Mouse (Mus musculus) cortical plate, adult 2 months (tissue): ENCODE results near the gene Dcxr. TPM values are rescaled to one million over a fixed set of nuclear protein-coding genes. Genes with fewer than 3 reads are reported as not detected.

Experiments
- H3K27ac ChIP-seq: fragments of 200-500 bp; 2 replicates; pipeline ENCODE4 v1.5.1; 2012; ENCODE audit warnings: low read length, control low read depth, inconsistent platforms; ENCODE audit not compliant: insufficient read depth
- H3K4me1 ChIP-seq: fragments of 200-500 bp; 2 replicates; pipeline ENCODE4 v1.6.1; 2011; ENCODE audit warnings: low read length; ENCODE audit not compliant: control insufficient read depth, insufficient read depth
- H3K4me3 ChIP-seq: fragments of 200-500 bp; 2 replicates; pipeline ENCODE4 v1.5.1; 2011; ENCODE audit warnings: mild to moderate bottlenecking, low read length, control low read depth; ENCODE audit not compliant: insufficient read depth
- CTCF ChIP-seq: fragments of 200-500 bp; IDR thresholded peaks from 2 replicates; pipeline ENCODE4 v1.5.1; 2011; ENCODE audit warnings: mild to moderate bottlenecking, control low read depth, low read length; ENCODE audit not compliant: insufficient read depth; ENCODE audit errors: extremely low read depth
- POLR2A ChIP-seq: fragments of 200-500 bp; IDR thresholded peaks from 2 replicates; pipeline ENCODE4 v1.6.1; 2011; ENCODE audit warnings: mild to moderate bottlenecking, low read length, control low read depth; ENCODE audit not compliant: insufficient read depth; ENCODE audit errors: extremely low read depth
- polyA plus RNA-seq: library from polyadenylated mRNA; depleted of rRNA; stranded (reverse); fragments of >200 nt; gene quantifications from 2 replicates; pipeline ENCODE4 v1.2.3, GENCODE M21; 2012

Dcxr gene
- polyA plus RNA-seq, 1 experiment, result 20.5 TPM

DNA sequence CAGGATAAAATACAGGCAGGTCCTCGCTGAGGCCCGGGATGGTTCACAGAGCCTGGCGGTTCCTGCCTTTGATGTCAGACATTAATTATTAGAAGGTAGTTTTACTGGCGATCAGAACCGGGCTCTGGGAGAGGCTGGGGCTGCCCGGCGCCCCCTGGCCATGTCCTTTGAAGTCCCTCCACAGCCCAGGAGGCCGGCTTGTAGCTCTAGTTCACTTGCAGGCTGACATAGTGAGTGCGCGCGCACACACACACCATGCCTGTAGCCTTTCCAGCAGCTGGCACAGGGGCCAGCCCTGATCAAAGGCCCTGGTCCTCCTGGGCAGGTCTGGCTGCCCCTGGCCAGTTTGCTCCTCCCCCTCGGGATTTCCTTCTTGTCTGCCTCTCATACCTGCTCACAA lies 31.4 kb downstream of the Dcxr start:
- Histone ChIP-seq H3K4me3 (no peak overlapping the region), H3K4me1 (no peaks in the 10 kb centered on the region), H3K27ac (peak overlapping the region; percentile 52; the same call in 1 of the 2 replicates)
- TF ChIP-seq POLR2A (no peak), CTCF (no peak)

GRCm38 (mm10) chr11:120695184-120695583 lies 31.9 kb downstream of the Dcxr start:
- H3K4me3 ChIP-seq, result no peak overlapping the region
- TF ChIP-seq CTCF (no peak), POLR2A (no peak)
- H3K4me1 ChIP-seq, result no peaks in the 10 kb centered on the region
- 0 out of 2 replicates have a peak overlapping the region, but pooled peaks have one; percentile 13 for H3K27ac ChIP-seq

GRCm38 (mm10) chr11:120693461-120693860 lies 33.6 kb downstream of the Dcxr start:
- Histone ChIP-seq H3K4me1 (no peaks in the 10 kb centered on the region), H3K27ac (no peak overlapping the region), H3K4me3 (no peak overlapping the region)
- TF ChIP-seq POLR2A, result no peak

GRCm38 (mm10) chr11:120692471-120693011 lies 34.5 kb downstream of the Dcxr start:
- Histone ChIP-seq H3K27ac (no peak overlapping the region), H3K4me1 (no peaks in the 10 kb centered on the region)

DNA sequence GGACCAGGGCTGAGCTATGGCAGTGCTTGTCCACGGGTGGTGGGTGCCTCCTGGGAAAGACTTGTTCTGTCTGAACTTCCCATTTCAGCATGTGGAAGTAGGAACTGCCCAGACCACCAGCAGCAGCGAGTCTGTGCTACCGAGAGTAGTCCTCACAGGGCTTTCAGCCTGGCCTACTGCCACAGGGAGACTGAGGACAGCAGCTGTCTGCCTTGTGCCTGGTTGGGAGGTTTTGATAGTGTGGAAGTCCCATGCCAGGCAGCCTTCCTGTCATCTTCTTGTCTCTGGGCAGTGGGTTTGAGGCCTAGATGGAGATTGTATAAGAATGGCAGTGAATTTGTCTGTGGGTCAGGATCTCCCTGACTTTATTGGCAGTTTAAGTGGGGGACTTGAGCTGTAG lies 37.7 kb downstream of the Dcxr start:
- no peak overlapping the region for H3K27ac ChIP-seq
- H3K4me3 ChIP-seq, result no peak overlapping the region
- TF ChIP-seq POLR2A (no peak), CTCF (no peak)

More at GRCm38 (mm10) chr11:120692471-120693011, 34.5 kb downstream of the Dcxr start:
- TF ChIP-seq POLR2A (no peak), CTCF (no peak)
- no peak overlapping the region for H3K4me3 ChIP-seq

DNA sequence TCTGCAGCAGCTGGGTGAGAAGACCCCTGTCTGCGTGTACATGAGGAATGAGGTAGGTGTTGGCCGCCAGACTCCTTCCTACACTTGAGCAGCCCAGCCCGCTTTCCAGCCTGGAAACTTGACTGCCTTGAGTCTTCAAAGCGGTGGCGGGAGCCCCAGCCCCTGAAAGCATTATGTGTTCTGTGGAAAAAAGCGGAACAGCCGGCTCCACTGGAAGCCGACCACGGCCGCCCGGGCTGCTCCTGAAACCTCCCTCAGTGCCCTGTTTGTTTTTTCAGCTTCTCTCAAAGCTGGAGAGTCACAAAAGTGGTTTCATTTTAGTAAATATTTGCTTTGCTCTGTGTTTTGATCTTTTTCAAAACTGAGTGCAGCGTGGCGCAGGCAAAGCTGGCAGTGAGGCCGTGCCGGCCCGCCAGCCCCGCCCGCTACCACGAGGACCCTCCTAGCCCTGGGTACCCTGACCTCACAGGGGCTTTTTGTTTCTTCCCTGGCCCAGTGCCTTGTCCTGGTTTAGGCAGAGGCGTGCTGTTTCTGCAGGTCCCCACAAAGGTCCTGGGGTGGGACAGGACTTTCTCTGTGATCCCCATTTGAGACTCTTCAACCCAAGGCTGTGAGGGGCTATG lies 40.3 kb downstream of the Dcxr start:
- H3K4me1 ChIP-seq, result no peaks in the 10 kb centered on the region
- H3K27ac ChIP-seq, result 0 out of 2 replicates have a peak overlapping the region, but pooled peaks have one; percentile 55
- H3K4me3 ChIP-seq, result no peak overlapping the region
- TF ChIP-seq POLR2A (no peak), CTCF (no peak)

More for the DNA sequence above, 37.7 kb downstream of the Dcxr start:
- no peaks in the 10 kb centered on the region for H3K4me1 ChIP-seq

GRCm38 (mm10) chr11:120684660-120685059 lies 42.4 kb downstream of the Dcxr start:
- Histone ChIP-seq H3K4me1 (no peaks in the 10 kb centered on the region), H3K4me3 (no peak overlapping the region), H3K27ac (no peak overlapping the region)
- TF ChIP-seq CTCF (no peak), POLR2A (no peak)

GRCm38 (mm10) chr11:120684086-120684485 lies 43.0 kb downstream of the Dcxr start:
- H3K4me3 ChIP-seq, result no peak overlapping the region
- no peak for TF ChIP-seq POLR2A
- no peak for TF ChIP-seq CTCF
- no peaks in the 10 kb centered on the region for H3K4me1 ChIP-seq
- H3K27ac ChIP-seq, result no peak overlapping the region

DNA sequence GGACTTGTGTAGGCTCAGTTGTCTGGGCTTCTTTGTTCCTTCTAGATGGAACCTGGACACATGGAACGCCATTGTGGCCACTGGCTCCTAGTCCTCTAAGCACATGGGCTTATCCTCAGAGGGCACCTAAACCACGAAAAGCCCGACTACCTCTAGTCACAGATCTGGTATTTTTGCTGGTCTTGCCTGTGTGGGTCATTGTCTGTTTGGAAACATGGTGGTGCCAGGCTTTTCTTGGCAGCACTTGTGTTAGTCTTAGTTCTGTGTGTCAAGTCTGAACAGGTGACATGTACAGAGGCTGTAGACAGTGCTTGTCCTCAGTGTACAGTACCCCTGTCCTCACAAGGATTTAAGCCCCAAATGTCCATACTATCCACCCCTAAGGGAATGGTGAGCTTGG lies 43.5 kb downstream of the Dcxr start:
- H3K4me1 ChIP-seq, result no peaks in the 10 kb centered on the region
- no peak overlapping the region for H3K4me3 ChIP-seq
- H3K27ac ChIP-seq, result no peak overlapping the region
- no peak for TF ChIP-seq POLR2A
- TF ChIP-seq CTCF, result no peak

DNA sequence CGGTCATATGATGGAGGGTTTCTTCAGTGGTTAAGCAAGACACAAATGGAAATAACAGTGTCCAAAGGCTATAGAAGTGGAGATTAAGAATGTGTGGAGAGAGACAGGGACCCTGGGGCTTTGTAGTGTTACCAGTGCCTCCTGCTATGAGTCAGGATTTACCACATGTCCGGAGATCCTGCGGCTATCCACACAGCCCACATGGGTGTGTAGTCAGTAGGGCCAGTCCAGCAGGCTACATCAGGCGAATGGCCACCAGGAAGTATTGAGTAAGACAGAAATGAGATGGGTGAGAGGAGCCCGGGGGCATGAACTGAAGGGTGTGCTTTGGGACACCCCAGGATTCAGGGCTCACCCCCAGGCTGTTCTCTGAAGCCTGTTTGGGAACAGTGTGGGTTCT lies 44.4 kb downstream of the Dcxr start:
- TF ChIP-seq POLR2A (no peak), CTCF (no peak)
- no peak overlapping the region for H3K27ac ChIP-seq
- no peaks in the 10 kb centered on the region for H3K4me1 ChIP-seq
- no peak overlapping the region for H3K4me3 ChIP-seq
